Mouse (Mus musculus): ENCODE measurements around the gene Slc9a2. TPM values are rescaled to one million over a fixed set of nuclear protein-coding genes. Genes with fewer than 3 reads are reported as not detected.

Gene Slc9a2
- 1.8 and 2.3 TPM in 2 replicates for polyA plus RNA-seq (2015; fragmentation: Nextera tagmentation; extraction: Ambion mirVana)

- H3K27ac ChIP-seq: no peak within 1 kb of the TSS
- no peaks in the 10 kb centered on the region for H3K9me3 ChIP-seq
- peak within 1 kb of the TSS; percentile 99 for H3K4me2 ChIP-seq
- H3K4me1 ChIP-seq: peaks cover 12% of the 10 kb centered on the region
- peaks cover 50% of the 10 kb centered on the region for H3K27me3 ChIP-seq (replicated peaks)
- H3K36me3 ChIP-seq: no peaks in the 10 kb centered on the region
- no peak for ATAC-seq (ENCODE audit: insufficient read depth, low FRiP score, low read depth)
- peak within 1 kb of the TSS; percentile 59 for H3K4me3 ChIP-seq (replicated peaks)
- 2% methylated on average over 25 of the region's 25 CpGs for WGBS
- peak within 1 kb of the TSS; percentile 23; the same call in 1 of the 2 replicates for H3K9ac ChIP-seq
Observed at GRCm38 (mm10) chr1:40680067-40680867, at the start of gene Slc9a2. TSS of gene Slc9a2 (plus strand) at chr1:40680574.

- Histone ChIP-seq H3K27me3 (replicated peaks) (no peaks in the 10 kb centered on the region), H3K27ac (peak overlapping the region; percentile 11; the same call in 1 of the 2 replicates), H3K4me3 (replicated peaks) (no peak overlapping the region), H3K4me2 (no peak overlapping the region), H3K9me3 (no peaks in the 10 kb centered on the region), H3K36me3 (no peaks in the 10 kb centered on the region), H3K9ac (no peak overlapping the region), H3K4me1 (no peaks in the 10 kb centered on the region)
- ATAC-seq (ENCODE audit: insufficient read depth, low FRiP score, low read depth): no peak
- 55% methylated on average over 2 of the region's 2 CpGs for WGBS
Observed at GRCm38 (mm10) chr1:40632407-40633062, 47.8 kb upstream of the Slc9a2 start.

GRCm38 (mm10) chr1:40634608-40635007 lies 45.8 kb upstream of the Slc9a2 start:
- no peak overlapping the region for H3K9ac ChIP-seq
- H3K27ac ChIP-seq: no peak overlapping the region
- no peak for ATAC-seq (ENCODE audit: insufficient read depth, low FRiP score, low read depth)
- no peaks in the 10 kb centered on the region for H3K9me3 ChIP-seq
- no peak overlapping the region for H3K4me3 ChIP-seq (replicated peaks)
- no peaks in the 10 kb centered on the region for H3K4me1 ChIP-seq
- no peaks in the 10 kb centered on the region for H3K36me3 ChIP-seq
- H3K27me3 ChIP-seq (replicated peaks): no peaks in the 10 kb centered on the region
- 72% methylated on average over 4 of the region's 4 CpGs for WGBS
- H3K4me2 ChIP-seq: no peak overlapping the region

GRCm38 (mm10) chr1:40648234-40648633 lies 32.1 kb upstream of the Slc9a2 start:
- 64% methylated on average over 2 of the region's 2 CpGs for WGBS
- no peak overlapping the region for H3K4me2 ChIP-seq

GRCm38 (mm10) chr1:40650803-40651497 lies 29.4 kb upstream of the Slc9a2 start:
- 46% methylated on average over 6 of the region's 6 CpGs for WGBS
- Histone ChIP-seq H3K4me3 (replicated peaks) (no peak overlapping the region), H3K36me3 (no peaks in the 10 kb centered on the region), H3K4me1 (no peaks in the 10 kb centered on the region), H3K9me3 (no peaks in the 10 kb centered on the region), H3K27ac (peak overlapping the region; percentile 46; the same call in 1 of the 2 replicates), H3K4me2 (no peak overlapping the region), H3K9ac (no peak overlapping the region), H3K27me3 (replicated peaks) (no peaks in the 10 kb centered on the region)
- ATAC-seq (ENCODE audit: insufficient read depth, low FRiP score, low read depth): peak; percentile 84

More at GRCm38 (mm10) chr1:40648234-40648633, 32.1 kb upstream of the Slc9a2 start:
- Histone ChIP-seq H3K9me3 (no peaks in the 10 kb centered on the region), H3K4me3 (replicated peaks) (no peak overlapping the region), H3K36me3 (no peaks in the 10 kb centered on the region), H3K4me1 (no peaks in the 10 kb centered on the region), H3K9ac (no peak overlapping the region), H3K27ac (no peak overlapping the region), H3K27me3 (replicated peaks) (no peaks in the 10 kb centered on the region)
- ATAC-seq (ENCODE audit: insufficient read depth, low FRiP score, low read depth): 0 out of 2 replicates have a peak, but pooled peaks have one; percentile 21

- Histone ChIP-seq H3K9me3 (no peaks in the 10 kb centered on the region), H3K27ac (peak overlapping the region; percentile 35; the same call in 1 of the 2 replicates), H3K4me3 (replicated peaks) (no peak overlapping the region), H3K9ac (no peak overlapping the region), H3K4me2 (no peak overlapping the region), H3K36me3 (no peaks in the 10 kb centered on the region), H3K27me3 (replicated peaks) (no peaks in the 10 kb centered on the region), H3K4me1 (no peaks in the 10 kb centered on the region)
- peak; percentile 87 for ATAC-seq (ENCODE audit: insufficient read depth, low FRiP score, low read depth)
- WGBS: 60% methylated on average over 4 of the region's 4 CpGs
Observed at GRCm38 (mm10) chr1:40657035-40657434, 23.3 kb upstream of the Slc9a2 start.

- H3K27ac ChIP-seq: peak overlapping the region; percentile 35; the same call in 1 of the 2 replicates
- H3K4me3 ChIP-seq (replicated peaks): no peak overlapping the region
- H3K27me3 ChIP-seq (replicated peaks): no peaks in the 10 kb centered on the region
- H3K36me3 ChIP-seq: no peaks in the 10 kb centered on the region
- no peak overlapping the region for H3K4me2 ChIP-seq
- no peaks in the 10 kb centered on the region for H3K9me3 ChIP-seq
- no peak for ATAC-seq (ENCODE audit: insufficient read depth, low FRiP score, low read depth)
- 53% methylated on average over 8 of the region's 8 CpGs for WGBS
- H3K9ac ChIP-seq: no peak overlapping the region
- no peaks in the 10 kb centered on the region for H3K4me1 ChIP-seq
Observed at GRCm38 (mm10) chr1:40657978-40658496, 22.3 kb upstream of the Slc9a2 start.

GRCm38 (mm10) chr1:40659017-40659416 lies 21.4 kb upstream of the Slc9a2 start:
- Histone ChIP-seq H3K27ac (no peak overlapping the region), H3K4me2 (no peak overlapping the region; the same call in 1 of the 2 replicates), H3K27me3 (replicated peaks) (no peaks in the 10 kb centered on the region), H3K4me3 (replicated peaks) (no peak overlapping the region), H3K9ac (no peak overlapping the region), H3K36me3 (no peaks in the 10 kb centered on the region), H3K4me1 (no peaks in the 10 kb centered on the region), H3K9me3 (no peaks in the 10 kb centered on the region)
- 32% methylated on average over 12 of the region's 12 CpGs for WGBS
- no peak for ATAC-seq (ENCODE audit: insufficient read depth, low FRiP score, low read depth)

- no peak overlapping the region for H3K9ac ChIP-seq
- H3K4me3 ChIP-seq (replicated peaks): no peak overlapping the region
- H3K4me2 ChIP-seq: no peak overlapping the region; the same call in 1 of the 2 replicates
- H3K27ac ChIP-seq: 0 out of 2 replicates have a peak overlapping the region, but pooled peaks have one; percentile 23
- H3K36me3 ChIP-seq: no peaks in the 10 kb centered on the region
- H3K4me1 ChIP-seq: no peaks in the 10 kb centered on the region
- H3K27me3 ChIP-seq (replicated peaks): no peaks in the 10 kb centered on the region
- no peaks in the 10 kb centered on the region for H3K9me3 ChIP-seq
- WGBS: 30% methylated on average over 9 of the region's 9 CpGs
- ATAC-seq (ENCODE audit: insufficient read depth, low FRiP score, low read depth): no peak
Observed at GRCm38 (mm10) chr1:40659496-40659895, 20.9 kb upstream of the Slc9a2 start.

- Histone ChIP-seq H3K4me2 (no peak overlapping the region), H3K9me3 (no peaks in the 10 kb centered on the region), H3K4me1 (no peaks in the 10 kb centered on the region; the same call in 1 of the 2 replicates), H3K27me3 (replicated peaks) (no peaks in the 10 kb centered on the region), H3K4me3 (replicated peaks) (no peak overlapping the region), H3K9ac (no peak overlapping the region), H3K36me3 (no peaks in the 10 kb centered on the region), H3K27ac (no peak overlapping the region)
- no peak for ATAC-seq (ENCODE audit: insufficient read depth, low FRiP score, low read depth)
- 81% methylated on average over 6 of the region's 6 CpGs for WGBS
Observed at GRCm38 (mm10) chr1:40660838-40661237, 19.5 kb upstream of the Slc9a2 start.
